Mouse (Mus musculus): ENCODE data around the gene Irf7. TPM values are rescaled to one million over a fixed set of nuclear protein-coding genes. Genes with fewer than 3 reads are reported as not detected.
A peak's percentile ranks its signal among the peaks of the same experiment; 100 is the strongest.

The Irf7 gene
- polyA plus RNA-seq, 1 experiment = 60.3 TPM

DNA sequence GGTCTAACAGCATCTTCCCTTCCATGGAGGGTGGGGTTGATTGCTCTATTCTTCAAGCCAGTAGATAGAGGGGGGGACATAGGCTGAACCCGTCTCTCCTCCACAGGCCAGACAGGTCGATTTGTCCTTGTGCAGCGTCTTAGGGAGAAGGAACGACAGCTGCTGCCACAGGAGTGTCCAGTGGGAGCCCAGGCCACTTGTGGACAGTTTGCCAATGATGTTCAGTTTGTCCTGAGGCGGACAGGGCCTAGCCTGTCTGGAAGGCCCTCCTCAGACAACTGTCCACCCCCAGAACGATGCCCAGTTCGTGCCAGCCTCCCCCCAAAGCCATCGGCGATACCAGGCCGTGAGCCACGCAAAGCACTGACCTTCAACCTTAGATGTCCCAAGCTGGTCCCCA is 49.4 kb downstream of the Irf7 start:
- no peak overlapping the region for H3K4me3 ChIP-seq (replicated peaks; ENCODE audit: control insufficient read depth, low read depth, low read length)
- TF ChIP-seq CTCF (IDR thresholded peaks at IDR 0.05; ENCODE audit: control insufficient read depth, insufficient read depth, low read length) (no peak), POLR2A (IDR thresholded peaks at IDR 0.05; ENCODE audit: borderline replicate concordance, control insufficient read depth, low read depth, low read length) (no peak)
- 94% methylated on average over 11 of the region's 11 CpGs for WGBS
- H3K4me1 ChIP-seq (ENCODE audit: control insufficient read depth, insufficient read depth, low read length) = peaks cover under 1% of the 10 kb centered on the region; the same call in 1 of the 2 replicates
- no peak overlapping the region for H3K27ac ChIP-seq (ENCODE audit: control insufficient read depth, insufficient read depth, low read depth, low read length, poor library complexity)

GRCm38 (mm10) chr7:141215880-141216733 is 50.2 kb downstream of the Irf7 start:
- peak overlapping the region; percentile 71 for H3K4me3 ChIP-seq (replicated peaks; ENCODE audit: control insufficient read depth, low read depth, low read length)
- 2% methylated on average over 42 of the region's 42 CpGs for WGBS
- TF ChIP-seq POLR2A (IDR thresholded peaks at IDR 0.05; ENCODE audit: borderline replicate concordance, control insufficient read depth, low read depth, low read length) = peak; percentile 17; the same call in 1 of the 2 replicates
- no peak for TF ChIP-seq CTCF (IDR thresholded peaks at IDR 0.05; ENCODE audit: control insufficient read depth, insufficient read depth, low read length)
- H3K27ac ChIP-seq (ENCODE audit: control insufficient read depth, insufficient read depth, low read depth, low read length, poor library complexity) = peak overlapping the region; percentile 62
- no peaks in the 10 kb centered on the region for H3K4me1 ChIP-seq (ENCODE audit: control insufficient read depth, insufficient read depth, low read length)

DNA sequence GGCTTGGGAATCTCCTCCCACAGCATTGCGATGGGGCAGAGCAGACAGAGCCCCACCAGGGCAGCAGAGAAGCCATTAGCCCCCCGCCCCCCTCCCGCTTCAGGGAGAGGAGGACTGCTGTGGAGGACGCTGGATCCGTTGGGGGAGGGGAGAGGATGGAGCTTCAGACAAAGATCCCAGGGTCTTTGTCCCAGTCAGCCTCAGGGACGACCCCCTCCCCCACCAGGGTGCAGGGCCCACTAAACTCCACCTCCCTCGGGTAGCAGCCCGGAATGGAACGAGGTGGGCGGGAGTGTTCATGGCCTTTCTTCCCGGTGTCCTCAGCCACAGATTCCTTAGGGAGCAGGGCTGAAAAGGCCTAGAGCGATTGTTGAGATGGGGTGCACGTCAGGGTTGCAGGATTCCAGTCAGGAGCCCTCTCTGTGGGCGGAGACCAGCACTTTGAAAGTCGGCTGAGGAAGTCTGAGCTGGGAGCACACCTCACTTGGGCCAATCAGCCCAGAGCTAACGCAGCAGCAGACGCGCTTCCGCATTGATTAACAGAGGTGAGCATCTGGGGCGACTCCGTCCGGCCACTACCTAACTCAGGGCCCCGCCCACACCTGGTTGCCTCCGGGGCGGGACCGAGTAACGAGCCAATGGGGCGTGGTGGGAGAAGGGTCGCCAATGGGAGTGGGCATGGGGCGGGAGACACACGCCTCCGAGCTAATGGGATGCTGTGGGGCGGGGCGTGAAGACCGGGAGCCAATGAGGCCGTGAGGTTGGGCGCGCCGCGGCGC is 51.0 kb downstream of the Irf7 start, which contains the start of gene Rassf7:
Rassf7 (plus strand) TSS at position 760 of the 779 bp plus-strand sequence.
- whole genome bisulfite sequencing = 5% methylated on average over 41 of the region's 41 CpGs
- TF ChIP-seq CTCF (IDR thresholded peaks at IDR 0.05; ENCODE audit: control insufficient read depth, insufficient read depth, low read length) (no peak), POLR2A (IDR thresholded peaks at IDR 0.05; ENCODE audit: borderline replicate concordance, control insufficient read depth, low read depth, low read length) (peak; percentile 7; the same call in 1 of the 2 replicates)
- Histone ChIP-seq H3K4me3 (replicated peaks; ENCODE audit: control insufficient read depth, low read depth, low read length) (peak within 1 kb of the TSS; percentile 71), H3K27ac (ENCODE audit: control insufficient read depth, insufficient read depth, low read depth, low read length, poor library complexity) (peak within 1 kb of the TSS; percentile 62), H3K4me1 (ENCODE audit: control insufficient read depth, insufficient read depth, low read length) (no peaks in the 10 kb centered on the region)

GRCm38 (mm10) chr7:141214310-141214709 is 52.0 kb downstream of the Irf7 start:
- TF ChIP-seq POLR2A (IDR thresholded peaks at IDR 0.05; ENCODE audit: borderline replicate concordance, control insufficient read depth, low read depth, low read length) (no peak), CTCF (IDR thresholded peaks at IDR 0.05; ENCODE audit: control insufficient read depth, insufficient read depth, low read length) (no peak)
- no peak overlapping the region for H3K27ac ChIP-seq (ENCODE audit: control insufficient read depth, insufficient read depth, low read depth, low read length, poor library complexity)
- WGBS = 86% methylated on average over 3 of the region's 3 CpGs
- peaks cover 4% of the 10 kb centered on the region; the same call in 1 of the 2 replicates for H3K4me1 ChIP-seq (ENCODE audit: control insufficient read depth, insufficient read depth, low read length)
- no peak overlapping the region for H3K4me3 ChIP-seq (replicated peaks; ENCODE audit: control insufficient read depth, low read depth, low read length)

DNA sequence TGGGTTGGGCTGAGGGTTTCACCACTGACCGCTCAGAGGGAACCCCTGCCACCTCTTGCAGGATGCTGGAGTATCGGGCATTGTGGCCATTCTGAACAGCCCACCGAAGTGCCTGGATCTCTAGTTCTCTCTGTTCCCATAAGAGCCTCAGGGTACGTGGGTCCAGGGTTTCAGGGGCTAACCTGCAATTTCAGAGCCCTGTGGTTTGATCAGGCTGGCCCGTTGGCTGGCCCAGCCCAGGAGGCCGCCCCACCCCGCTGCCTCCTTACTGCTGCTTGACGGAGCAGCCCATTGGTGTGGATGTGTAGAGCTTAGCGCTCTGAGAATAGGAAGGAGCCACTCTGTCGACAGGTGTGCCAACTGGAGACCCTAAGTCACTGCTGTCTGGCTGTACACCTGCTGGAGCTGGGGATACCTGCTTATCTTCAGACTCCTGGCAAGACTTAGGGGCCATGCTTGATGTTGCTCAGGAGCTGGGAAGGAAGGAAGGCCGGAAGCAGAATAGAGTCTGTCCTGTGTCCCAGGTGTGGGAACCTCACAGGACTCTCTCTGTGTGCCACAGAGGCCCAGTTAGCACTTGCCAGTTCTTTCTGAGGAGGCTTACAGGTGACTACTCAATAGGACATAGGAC is 52.6 kb downstream of the Irf7 start, which contains the start of gene Lmntd2:
Lmntd2 (minus strand) TSS at position 476 of the 631 bp plus-strand sequence.
- H3K4me3 ChIP-seq (replicated peaks; ENCODE audit: control insufficient read depth, low read depth, low read length) = no peak within 1 kb of the TSS
- H3K4me1 ChIP-seq (ENCODE audit: control insufficient read depth, insufficient read depth, low read length) = peaks cover 6% of the 10 kb centered on the region
- H3K27ac ChIP-seq (ENCODE audit: control insufficient read depth, insufficient read depth, low read depth, low read length, poor library complexity) = peak within 1 kb of the TSS; percentile 24; the same call in 1 of the 2 replicates
- TF ChIP-seq CTCF (IDR thresholded peaks at IDR 0.05; ENCODE audit: control insufficient read depth, insufficient read depth, low read length) = no peak
- 90% methylated on average over 11 of the region's 11 CpGs for WGBS

- no peak overlapping the region for H3K4me3 ChIP-seq (replicated peaks; ENCODE audit: control insufficient read depth, low read depth, low read length)
- no peak for TF ChIP-seq CTCF (IDR thresholded peaks at IDR 0.05; ENCODE audit: control insufficient read depth, insufficient read depth, low read length)
- no peak for TF ChIP-seq POLR2A (IDR thresholded peaks at IDR 0.05; ENCODE audit: borderline replicate concordance, control insufficient read depth, low read depth, low read length)
- WGBS = 93% methylated on average over 3 of the region's 3 CpGs
- no peak overlapping the region for H3K27ac ChIP-seq (ENCODE audit: control insufficient read depth, insufficient read depth, low read depth, low read length, poor library complexity)
- peaks cover 6% of the 10 kb centered on the region for H3K4me1 ChIP-seq (ENCODE audit: control insufficient read depth, insufficient read depth, low read length)
Observed at GRCm38 (mm10) chr7:141213133-141213532, 53.1 kb downstream of the Irf7 start.

Other genes starting within 250 kb of the Irf7 start
- gene Ifitm6, start 248.6 kb downstream of the Irf7 start, polyA plus RNA-seq (2011; ENCODE audit: insufficient read depth, insufficient read length, low replicate concordance, missing spikeins) = 195 and 524 TPM in 2 replicates
- gene Gm17387, start 237.3 kb downstream of the Irf7 start, polyA plus RNA-seq (2011; ENCODE audit: insufficient read depth, insufficient read length, low replicate concordance, missing spikeins) = not detected in 2 replicates
- gene B4galnt4, start 205.4 kb downstream of the Irf7 start, polyA plus RNA-seq (2011; ENCODE audit: insufficient read depth, insufficient read length, low replicate concordance, missing spikeins) = 0.36 and 2.1 TPM in 2 replicates
- 5.4 and 15.9 TPM in 2 replicates for gene Pkp3, start 188.3 kb downstream of the Irf7 start, polyA plus RNA-seq (2011; ENCODE audit: insufficient read depth, insufficient read length, low replicate concordance, missing spikeins)
- gene Sigirr, start 165.9 kb downstream of the Irf7 start, polyA plus RNA-seq (2011; ENCODE audit: insufficient read depth, insufficient read length, low replicate concordance, missing spikeins) = 10.4 and 19.8 TPM in 2 replicates
- 2.5 TPM in 1 of 2 replicates, not detected in the other for gene Ano9, start 148.7 kb downstream of the Irf7 start, polyA plus RNA-seq (2011; ENCODE audit: insufficient read depth, insufficient read length, low replicate concordance, missing spikeins)
- 66.7 and 84.6 TPM in 2 replicates for gene Ptdss2, start 144.1 kb downstream of the Irf7 start, polyA plus RNA-seq (2011; ENCODE audit: insufficient read depth, insufficient read length, low replicate concordance, missing spikeins)
- gene Rnh1, start 93.6 kb downstream of the Irf7 start, polyA plus RNA-seq (2011; ENCODE audit: insufficient read depth, insufficient read length, low replicate concordance, missing spikeins) = 17.8 and 27.6 TPM in 2 replicates
- 108 and 168 TPM in 2 replicates for gene Hras, start 72.5 kb downstream of the Irf7 start, polyA plus RNA-seq (2011; ENCODE audit: insufficient read depth, insufficient read length, low replicate concordance, missing spikeins)
- 2.2 and 3.1 TPM in 2 replicates for gene Lrrc56, start 72.3 kb downstream of the Irf7 start, polyA plus RNA-seq (2011; ENCODE audit: insufficient read depth, insufficient read length, low replicate concordance, missing spikeins)
- gene Lmntd2, start 52.4 kb downstream of the Irf7 start, polyA plus RNA-seq (2011; ENCODE audit: insufficient read depth, insufficient read length, low replicate concordance, missing spikeins) = 0.47 and 1.9 TPM in 2 replicates
- gene Rassf7, start 50.6 kb downstream of the Irf7 start, polyA plus RNA-seq (2011; ENCODE audit: insufficient read depth, insufficient read length, low replicate concordance, missing spikeins) = 10.1 and 17.9 TPM in 2 replicates
- gene Phrf1, start 37.7 kb downstream of the Irf7 start, polyA plus RNA-seq (2011; ENCODE audit: insufficient read depth, insufficient read length, low replicate concordance, missing spikeins) = 76.7 and 130 TPM in 2 replicates
- gene Cdhr5, start 10.3 kb upstream of the Irf7 start, polyA plus RNA-seq (2011; ENCODE audit: insufficient read depth, insufficient read length, low replicate concordance, missing spikeins) = not detected in 2 replicates
- not detected in 2 replicates for gene Sct, start 12.7 kb upstream of the Irf7 start, polyA plus RNA-seq (2011; ENCODE audit: insufficient read depth, insufficient read length, low replicate concordance, missing spikeins)
- not detected in 2 replicates for gene Drd4, start 25.5 kb upstream of the Irf7 start, polyA plus RNA-seq (2011; ENCODE audit: insufficient read depth, insufficient read length, low replicate concordance, missing spikeins)
- 49.1 and 51.4 TPM in 2 replicates for gene Deaf1, start 61.2 kb upstream of the Irf7 start, polyA plus RNA-seq (2011; ENCODE audit: insufficient read depth, insufficient read length, low replicate concordance, missing spikeins)
- gene Tmem80, start 61.3 kb upstream of the Irf7 start, polyA plus RNA-seq (2011; ENCODE audit: insufficient read depth, insufficient read length, low replicate concordance, missing spikeins) = 23.5 and 33.0 TPM in 2 replicates
- 0.57 and 0.79 TPM in 2 replicates for gene Eps8l2, start 72.4 kb upstream of the Irf7 start, polyA plus RNA-seq (2011; ENCODE audit: insufficient read depth, insufficient read length, low replicate concordance, missing spikeins)
- 324 and 522 TPM in 2 replicates for gene Taldo1, start 125.7 kb upstream of the Irf7 start, polyA plus RNA-seq (2011; ENCODE audit: insufficient read depth, insufficient read length, low replicate concordance, missing spikeins)
- gene Gatd1, start 147.7 kb upstream of the Irf7 start, polyA plus RNA-seq (2011; ENCODE audit: insufficient read depth, insufficient read length, low replicate concordance, missing spikeins) = 26.2 and 33.6 TPM in 2 replicates
- 3.4 TPM in 1 of 2 replicates, not detected in the other for gene Cend1, start 163.0 kb upstream of the Irf7 start, polyA plus RNA-seq (2011; ENCODE audit: insufficient read depth, insufficient read length, low replicate concordance, missing spikeins)
- 18.1 and 30.3 TPM in 2 replicates for gene Slc25a22, start 171.4 kb upstream of the Irf7 start, polyA plus RNA-seq (2011; ENCODE audit: insufficient read depth, insufficient read length, low replicate concordance, missing spikeins)
- gene Pidd1, start 177.5 kb upstream of the Irf7 start, polyA plus RNA-seq (2011; ENCODE audit: insufficient read depth, insufficient read length, low replicate concordance, missing spikeins) = 19.4 and 39.6 TPM in 2 replicates
- 2,580 and 2,615 TPM in 2 replicates for gene Rplp2, start 180.9 kb upstream of the Irf7 start, polyA plus RNA-seq (2011; ENCODE audit: insufficient read depth, insufficient read length, low replicate concordance, missing spikeins)
- 14.4 and 21.3 TPM in 2 replicates for gene Pnpla2, start 188.7 kb upstream of the Irf7 start, polyA plus RNA-seq (2011; ENCODE audit: insufficient read depth, insufficient read length, low replicate concordance, missing spikeins)
- 12.4 and 20.7 TPM in 2 replicates for gene Cracr2b, start 194.6 kb upstream of the Irf7 start, polyA plus RNA-seq (2011; ENCODE audit: insufficient read depth, insufficient read length, low replicate concordance, missing spikeins)
- gene Cd151, start 200.9 kb upstream of the Irf7 start, polyA plus RNA-seq (2011; ENCODE audit: insufficient read depth, insufficient read length, low replicate concordance, missing spikeins) = 22.5 and 34.2 TPM in 2 replicates
- gene Polr2l, start 208.7 kb upstream of the Irf7 start, polyA plus RNA-seq (2011; ENCODE audit: insufficient read depth, insufficient read length, low replicate concordance, missing spikeins) = 5.0 and 7.9 TPM in 2 replicates
- gene Tspan4, start 208.8 kb upstream of the Irf7 start, polyA plus RNA-seq (2011; ENCODE audit: insufficient read depth, insufficient read length, low replicate concordance, missing spikeins) = 13.2 and 16.4 TPM in 2 replicates

Data from bone marrow, adult 2 months (tissue).